Mouse (Mus musculus) mature B cell (primary cell): ENCODE results near the gene Ppp1r14d.

ENCODE experiments used
- in situ Hi-C: fragments of 300-500 bp; cut with MboI; formaldehyde crosslinking; loops from 2 replicates; pipeline ENCODE4 v1.14.3; 2019

Gene Ppp1r14d

DNA sequence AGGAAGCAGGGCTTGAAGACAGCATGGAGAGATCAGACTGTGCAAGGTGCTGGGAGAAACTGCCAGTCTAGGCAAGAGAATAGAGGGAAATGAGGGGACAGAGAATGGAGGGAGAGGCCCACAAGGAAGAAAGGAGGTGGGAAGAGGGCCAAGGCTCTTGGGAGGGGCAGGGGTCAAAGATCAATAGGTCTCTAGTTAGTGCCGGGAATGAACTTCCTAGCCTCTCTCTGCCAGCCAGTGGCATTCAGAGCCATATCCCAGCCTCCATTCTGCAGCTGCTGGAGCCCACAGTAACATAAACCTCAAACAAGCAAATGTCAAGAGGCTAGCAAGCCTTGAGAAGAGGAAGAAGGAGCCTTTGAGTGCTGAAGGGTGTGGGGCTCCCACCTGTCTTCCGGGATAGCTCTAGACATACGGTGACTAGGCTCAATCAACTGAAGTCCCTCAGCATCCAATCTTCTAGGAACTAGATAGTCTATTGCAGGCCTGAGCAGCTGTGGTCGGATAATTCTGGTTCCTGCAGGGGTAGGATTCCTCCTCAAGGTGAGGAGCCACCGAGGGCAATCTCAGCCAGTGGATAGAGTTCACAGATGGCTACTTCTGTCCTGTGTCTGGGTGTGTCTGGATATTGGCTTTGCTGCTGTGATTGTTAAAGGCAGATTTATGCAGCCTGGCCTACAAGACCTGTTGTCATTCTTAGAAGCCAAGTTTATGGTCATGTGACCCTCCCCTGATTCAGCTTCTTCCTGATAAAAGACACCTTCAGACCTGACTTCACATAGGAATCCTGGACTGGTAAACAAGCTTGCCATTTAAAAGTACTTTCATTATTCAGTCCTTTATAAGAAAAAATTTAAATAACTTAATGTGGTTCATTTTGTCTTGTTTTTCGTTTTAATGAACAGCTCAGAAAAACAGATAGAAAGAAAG is at the start of gene Ppp1r14d:
Gene Ppp1r14d (minus strand): TSS at position 132 of the 930 bp plus-strand sequence.
- in situ Hi-C loops = no loop called here

GRCm38 (mm10) chr2:119277810-119278209 is 48.1 kb upstream of the Ppp1r14d start:
- in situ Hi-C loops = no loop called here

DNA sequence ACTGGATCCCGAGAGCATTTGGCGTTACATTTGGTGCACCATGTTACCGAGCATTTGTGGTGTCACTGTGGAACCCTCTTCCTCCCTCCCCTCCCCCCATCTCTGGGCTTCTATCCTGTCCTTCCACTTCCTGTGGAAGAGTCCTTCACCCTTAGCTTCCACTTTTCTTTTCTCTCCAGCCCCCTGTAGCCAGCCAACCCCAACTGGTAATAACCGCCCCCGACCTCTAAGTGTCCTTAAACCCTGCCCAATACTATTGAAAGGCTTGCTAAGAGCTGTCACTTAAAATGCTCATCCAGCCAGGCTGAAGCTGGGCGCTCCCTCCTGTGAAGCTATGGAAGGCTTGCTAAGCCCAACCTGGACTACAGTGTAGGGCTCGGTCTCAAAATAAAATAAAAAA is 47.2 kb upstream of the Ppp1r14d start:
- in situ Hi-C loops = no loop called here

DNA sequence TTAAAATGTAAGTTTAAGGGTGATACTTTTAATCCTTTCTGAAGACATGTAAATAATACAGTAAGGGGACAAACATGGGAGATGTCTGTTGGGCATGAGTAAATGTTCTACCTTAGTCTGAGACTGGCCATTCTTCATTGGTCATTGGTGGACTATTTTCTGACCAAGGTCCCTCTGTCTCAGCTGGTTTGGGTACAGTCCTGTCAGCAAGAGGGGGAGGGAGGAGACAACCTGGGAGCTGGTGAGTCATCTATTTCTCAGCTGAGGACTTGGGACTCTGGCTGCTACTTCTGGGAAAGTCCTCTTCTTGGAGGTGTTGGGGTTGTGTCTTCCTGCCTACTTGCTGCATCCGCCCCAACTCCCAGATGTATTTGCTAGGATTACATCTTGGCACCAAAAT is 44.4 kb upstream of the Ppp1r14d start:
- in situ Hi-C loops = no loop called here

- in situ Hi-C loops = no loop called here
Observed at GRCm38 (mm10) chr2:119270643-119271331, 41.1 kb upstream of the Ppp1r14d start, which contains the start of gene Rhov. Gene Rhov, minus strand, starts transcription at chr2:119271272.

DNA sequence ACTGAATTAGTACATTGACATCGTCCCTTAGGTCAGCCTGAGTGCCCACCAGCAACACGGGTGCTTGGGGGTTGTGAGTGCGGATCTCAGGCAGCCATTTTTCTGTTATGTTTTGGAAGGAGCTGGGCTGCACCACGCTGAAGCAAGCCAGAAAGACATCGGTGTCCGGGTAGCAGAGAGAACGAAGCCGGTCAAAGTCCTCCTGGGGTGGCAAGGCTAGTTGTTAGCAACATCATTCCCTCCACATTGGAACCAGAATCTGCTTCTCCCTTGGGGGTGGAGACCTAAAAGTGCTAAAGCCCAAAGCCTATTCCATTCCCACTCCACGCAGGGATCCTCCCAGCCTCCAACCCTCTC is 40.6 kb upstream of the Ppp1r14d start:
- in situ Hi-C loops = no loop called here

- in situ Hi-C loops = no loop called here
Observed at GRCm38 (mm10) chr2:119263813-119264212, 34.1 kb upstream of the Ppp1r14d start.

DNA sequence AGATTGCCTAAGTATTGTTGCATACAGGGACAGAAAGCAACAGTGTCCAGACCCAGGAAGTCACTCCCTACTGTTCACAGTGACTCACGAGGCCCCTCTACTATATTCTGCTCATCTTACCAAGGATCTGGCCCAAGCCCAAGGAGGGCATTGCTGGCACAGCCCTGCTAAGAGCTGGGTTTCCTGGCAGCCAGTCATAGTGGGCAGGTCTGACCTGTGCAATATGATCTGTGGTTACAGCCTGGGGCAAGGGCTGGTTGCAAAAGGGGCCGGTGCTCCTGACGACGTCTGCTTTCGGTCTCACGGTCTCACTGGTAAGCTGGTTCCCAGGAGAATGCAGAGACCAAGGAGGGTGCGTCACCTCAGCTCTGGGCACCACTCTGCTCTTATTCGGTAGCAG is 33.3 kb upstream of the Ppp1r14d start:
- in situ Hi-C loops = no loop called here

GRCm38 (mm10) chr2:119261326-119261725 is 31.6 kb upstream of the Ppp1r14d start:
- in situ Hi-C loops = no loop called here

GRCm38 (mm10) chr2:119260518-119260917 is 30.8 kb upstream of the Ppp1r14d start:
- in situ Hi-C loops = no loop called here

DNA sequence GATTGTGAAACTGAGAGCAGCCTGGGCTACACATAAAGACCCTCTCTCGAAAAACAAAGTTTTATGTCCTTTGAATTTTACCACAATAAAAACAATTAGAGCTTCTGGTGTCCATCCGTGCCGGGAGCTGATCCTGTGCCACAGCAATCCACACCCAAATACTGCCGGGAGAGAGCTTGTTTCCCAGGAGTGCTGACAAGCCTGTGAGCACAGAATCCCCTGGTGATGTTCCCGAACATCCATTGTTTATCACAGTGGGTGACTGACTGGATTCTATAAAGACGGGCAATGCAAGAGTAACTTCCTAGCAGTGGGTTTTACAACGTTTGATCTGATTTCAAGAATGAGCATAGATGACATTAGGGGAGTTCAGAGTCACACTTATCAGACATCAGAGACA is 25.3 kb upstream of the Ppp1r14d start:
- in situ Hi-C loops = no loop called here

DNA sequence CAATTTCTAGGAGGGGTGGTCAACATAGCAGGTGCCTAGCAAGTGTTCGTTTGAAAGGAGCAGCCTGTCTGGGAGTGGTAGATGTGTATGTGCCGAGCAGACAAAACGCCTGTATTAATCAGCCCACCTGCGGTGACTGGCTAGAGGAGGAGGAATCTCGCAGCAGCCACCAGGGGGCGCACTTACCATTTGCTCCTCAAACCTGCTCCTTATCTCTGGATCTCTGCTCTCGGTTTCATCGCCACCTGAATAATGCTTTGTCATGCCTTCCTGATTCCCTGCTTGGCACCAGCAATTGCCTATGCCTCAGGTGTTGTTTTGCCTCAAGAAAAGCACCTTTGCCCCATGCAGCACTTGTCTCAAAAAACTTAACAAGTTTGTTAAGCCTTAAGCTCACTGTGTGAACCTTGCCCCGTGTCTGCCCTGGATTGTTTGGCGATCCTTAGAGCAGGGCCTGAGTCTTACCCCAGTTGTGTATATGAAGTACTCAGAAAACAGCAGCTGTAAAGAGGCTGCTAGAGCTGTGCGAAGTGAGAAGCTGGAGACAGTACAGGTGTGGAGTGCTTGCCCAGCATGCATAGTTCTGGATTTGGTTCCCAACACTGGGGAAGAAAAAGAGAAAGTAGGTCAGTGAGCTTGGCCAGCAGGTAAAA is 21.2 kb upstream of the Ppp1r14d start:
- in situ Hi-C loops = no loop called here

DNA sequence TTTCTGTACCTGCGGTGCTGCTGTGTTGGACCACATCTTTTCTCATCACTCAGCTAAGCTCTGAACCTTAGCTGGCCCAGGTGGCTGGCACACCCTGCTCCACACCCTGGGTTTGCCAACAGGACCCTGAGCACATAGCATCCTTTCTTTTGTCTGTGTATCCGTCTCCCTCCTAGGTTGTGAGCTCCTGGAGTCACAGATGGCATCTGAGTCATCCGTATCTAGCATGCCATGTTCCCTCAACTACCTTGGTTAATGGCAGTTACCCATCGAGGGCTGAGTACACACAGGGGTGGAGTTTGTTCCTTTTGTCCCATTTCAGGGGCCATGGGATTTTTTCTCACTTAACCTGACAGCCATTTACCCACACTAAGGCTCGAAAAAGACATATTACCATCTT is 20.7 kb upstream of the Ppp1r14d start:
- in situ Hi-C loops = no loop called here

- in situ Hi-C loops = no loop called here
Observed at GRCm38 (mm10) chr2:119249592-119250061, 19.9 kb upstream of the Ppp1r14d start.

- in situ Hi-C loops = no loop called here
Observed at GRCm38 (mm10) chr2:119247904-119248303, 18.2 kb upstream of the Ppp1r14d start.

- in situ Hi-C loops = no loop called here
Observed at GRCm38 (mm10) chr2:119245246-119245645, 15.5 kb upstream of the Ppp1r14d start.

GRCm38 (mm10) chr2:119242548-119242947 is 12.8 kb upstream of the Ppp1r14d start:
- in situ Hi-C loops = no loop called here

DNA sequence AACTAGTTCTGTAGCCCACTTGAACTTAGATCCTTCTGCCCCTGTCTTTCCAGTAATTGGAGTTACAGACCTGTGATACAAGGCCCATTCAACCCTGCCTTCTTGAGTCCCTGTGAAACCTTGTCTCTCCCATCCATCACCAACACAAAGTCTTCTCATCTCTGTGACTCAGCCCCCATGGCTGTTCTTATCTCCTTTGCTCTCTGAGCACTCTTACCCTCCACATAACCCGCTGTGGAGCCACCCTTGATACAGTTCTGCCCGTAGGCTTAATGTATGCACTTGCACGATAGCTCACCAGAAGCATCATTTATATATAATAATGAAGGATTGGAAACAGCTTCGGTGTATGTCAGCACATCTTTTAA is 11.1 kb upstream of the Ppp1r14d start:
- in situ Hi-C loops = no loop called here

DNA sequence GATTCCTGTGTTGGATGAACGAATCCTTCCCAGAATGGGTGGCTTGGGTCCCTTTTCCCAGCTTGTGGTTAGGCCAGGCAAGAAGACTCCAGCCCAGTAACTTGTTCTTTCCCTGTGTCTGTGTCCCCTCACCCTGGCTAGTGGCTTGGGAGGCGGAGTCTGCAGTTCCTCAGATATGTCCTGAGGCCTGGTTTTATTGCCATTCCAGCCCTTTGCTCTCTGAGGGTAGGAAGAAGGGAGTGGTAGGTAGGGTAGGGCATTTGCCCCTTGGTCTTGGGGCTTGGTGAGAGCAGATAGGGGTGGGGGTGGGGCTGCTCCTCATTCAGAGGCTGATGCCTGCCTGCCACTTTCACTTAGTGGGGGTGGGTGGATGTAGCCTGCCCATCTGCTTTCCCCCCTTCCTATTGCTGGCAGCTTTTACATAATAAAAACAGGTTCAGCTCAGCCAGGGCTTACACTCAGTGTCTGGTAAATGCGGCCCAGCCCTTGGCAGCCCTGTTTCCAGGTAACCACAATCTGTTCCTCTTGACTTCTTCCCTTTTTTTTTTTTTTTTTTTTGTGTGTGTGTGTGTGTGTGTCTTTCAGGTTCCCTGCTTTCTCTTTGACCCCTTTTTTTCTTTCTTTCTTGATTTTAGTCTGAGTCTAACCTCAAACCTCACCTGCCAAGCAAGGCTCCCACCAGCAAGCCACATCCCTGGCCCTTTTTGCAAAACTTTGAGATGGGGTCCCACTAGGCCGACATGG is 10.5 kb upstream of the Ppp1r14d start:
- in situ Hi-C loops = no loop called here

DNA sequence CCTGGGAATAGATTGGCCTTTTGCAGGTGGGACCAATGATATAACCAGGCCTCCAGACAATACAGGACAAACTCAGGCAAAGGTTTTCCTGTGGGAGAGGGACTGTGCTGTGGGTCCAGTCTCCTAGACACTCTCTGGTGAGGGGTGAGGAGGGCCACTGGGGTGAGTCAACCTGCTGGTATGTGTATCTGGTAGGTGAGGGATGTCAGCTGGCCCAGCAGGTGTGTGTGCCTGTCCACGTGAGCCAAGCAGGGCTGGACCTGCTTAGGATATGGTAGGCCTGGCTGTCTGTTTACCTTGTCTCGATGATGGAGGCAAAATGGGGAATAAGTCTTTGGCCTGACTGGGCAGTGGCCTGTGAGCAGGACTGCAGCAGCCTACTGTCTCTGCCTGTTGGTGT is 9.0 kb upstream of the Ppp1r14d start:
- in situ Hi-C loops = no loop called here

DNA sequence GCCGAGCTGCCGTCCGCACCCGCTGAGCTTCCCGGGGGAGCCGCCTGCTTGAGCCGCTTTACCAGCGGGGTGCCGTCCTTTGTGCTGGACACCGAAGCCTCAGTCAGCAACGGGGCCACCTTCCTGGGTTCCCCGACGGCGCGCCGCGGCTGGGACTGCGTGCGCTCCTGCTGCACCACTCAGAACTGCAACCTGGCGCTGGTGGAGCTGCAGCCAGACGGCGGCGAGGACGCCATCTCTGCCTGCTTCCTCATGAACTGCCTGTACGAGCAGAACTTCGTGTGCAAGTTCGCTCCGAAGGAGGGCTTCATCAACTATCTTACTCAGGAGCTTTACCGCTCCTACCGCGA is 8.1 kb upstream of the Ppp1r14d start:
- in situ Hi-C loops = no loop called here
